Mouse (Mus musculus): ENCODE measurements around the gene Gm20897. TPM values are rescaled to one million over a fixed set of nuclear protein-coding genes. Genes with fewer than 3 reads are reported as not detected.
"Not testable (repeated sequence)": the region's sequence is repeated elsewhere in the genome, so short reads cannot be mapped to it uniquely, and the experiment has no call there.

Gene Gm20897
- not detected for total RNA-seq (2021)
- long read RNA-seq, experiment 1 = 0 reads
- long read RNA-seq, experiment 2 = 0 reads

GRCm38 (mm10) chrY:38502138-38502537, at the start of gene Gm20897:
Gm20897 (minus strand) TSS chrY:38502238.
- DNase-seq = not testable (repeated sequence)

Other genes with a start within 250 kb of the Gm20897 start
- gene Gm21732, start 73.5 kb upstream of the Gm20897 start, total RNA-seq (2021) = not detected

Measured in heart, adult 18-20 months (tissue).